Mouse (Mus musculus): Measurements from ENCODE around the gene Lrig1. TPM values are rescaled to one million over a fixed set of nuclear protein-coding genes. Genes with fewer than 3 reads are reported as not detected.

Lrig1 gene
- polyA plus RNA-seq, 1 experiment from 2014 or later = 11.8 TPM

- 0 out of 2 replicates have a peak overlapping the region, but pooled peaks have one; percentile 1 for H3K4me3 ChIP-seq (ENCODE audit: low read length)
- peak overlapping the region; percentile 27; the same call in 1 of the 2 replicates for H3K9ac ChIP-seq (ENCODE audit: low read depth, low read length)
- no peaks in the 10 kb centered on the region for H3K9me3 ChIP-seq (ENCODE audit: control insufficient read depth, low read length)
- H3K36me3 ChIP-seq (ENCODE audit: control insufficient read depth, insufficient read depth, low read length) = no peaks in the 10 kb centered on the region
- WGBS = 28% methylated on average over 15 of the region's 15 CpGs
- H3K27ac ChIP-seq (ENCODE audit: low read length) = peak overlapping the region; percentile 14
- no peak for ATAC-seq
- H3K27me3 ChIP-seq (replicated peaks; ENCODE audit: control insufficient read depth, insufficient read depth, low read length) = no peaks in the 10 kb centered on the region
- peak overlapping the region; percentile 25; the same call in 1 of the 2 replicates for H3K4me2 ChIP-seq (ENCODE audit: low read depth, low read length)
- H3K4me1 ChIP-seq (ENCODE audit: control insufficient read depth, insufficient read depth, low read length) = peaks cover 78% of the 10 kb centered on the region
These were observed 18.3 kb downstream of the Lrig1 start for GRCm38 (mm10) chr6:94681446-94682269.

DNA sequence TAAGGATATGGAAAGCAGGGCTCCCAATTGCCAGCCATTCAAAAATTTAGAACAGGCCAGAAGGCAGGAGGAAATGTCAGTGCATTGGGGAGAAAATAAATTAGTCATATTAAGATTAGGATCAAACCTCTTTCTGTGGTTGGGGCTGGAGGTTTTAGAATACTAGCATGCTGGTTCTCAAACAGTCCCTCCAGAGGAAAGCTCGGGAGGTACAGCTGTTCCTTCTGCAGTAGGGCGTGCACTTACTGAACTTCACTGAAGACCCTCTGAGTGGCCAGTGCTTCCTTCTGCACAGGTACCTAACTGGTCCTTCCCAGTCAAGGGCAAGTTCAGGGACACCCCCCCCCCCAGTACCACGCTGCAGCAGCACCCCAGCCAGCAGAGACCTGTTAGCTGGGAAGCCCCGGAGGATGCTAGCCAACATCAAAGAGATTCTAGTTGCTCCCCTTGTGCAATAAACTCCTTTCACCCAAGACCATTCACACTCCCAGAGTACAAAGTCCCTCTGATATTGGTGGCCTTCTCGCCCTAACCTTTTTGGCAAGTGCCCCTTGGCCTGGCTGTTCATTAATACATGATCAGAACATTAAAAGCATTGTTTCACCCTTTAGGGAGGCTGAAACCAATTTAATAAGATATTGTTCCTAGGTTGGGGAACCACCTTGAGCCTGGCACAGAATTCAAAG lies 19.1 kb downstream of the Lrig1 start:
- H3K4me1 ChIP-seq (ENCODE audit: control insufficient read depth, insufficient read depth, low read length) = peaks cover 80% of the 10 kb centered on the region
- no peaks in the 10 kb centered on the region for H3K9me3 ChIP-seq (ENCODE audit: control insufficient read depth, low read length)
- H3K27me3 ChIP-seq (replicated peaks; ENCODE audit: control insufficient read depth, insufficient read depth, low read length) = no peaks in the 10 kb centered on the region
- H3K9ac ChIP-seq (ENCODE audit: low read depth, low read length) = no peak overlapping the region
- H3K4me2 ChIP-seq (ENCODE audit: low read depth, low read length) = no peak overlapping the region
- 42% methylated on average over 5 of the region's 5 CpGs for WGBS
- peak overlapping the region; percentile 14; the same call in 1 of the 2 replicates for H3K27ac ChIP-seq (ENCODE audit: low read length)
- no peaks in the 10 kb centered on the region for H3K36me3 ChIP-seq (ENCODE audit: control insufficient read depth, insufficient read depth, low read length)
- peak; percentile 19 for ATAC-seq
- H3K4me3 ChIP-seq (ENCODE audit: low read length) = no peak overlapping the region

- Histone ChIP-seq H3K4me2 (ENCODE audit: low read depth, low read length) (no peak overlapping the region), H3K4me1 (ENCODE audit: control insufficient read depth, insufficient read depth, low read length) (peaks cover 78% of the 10 kb centered on the region), H3K4me3 (ENCODE audit: low read length) (no peak overlapping the region), H3K27ac (ENCODE audit: low read length) (no peak overlapping the region), H3K9ac (ENCODE audit: low read depth, low read length) (no peak overlapping the region), H3K27me3 (replicated peaks; ENCODE audit: control insufficient read depth, insufficient read depth, low read length) (no peaks in the 10 kb centered on the region), H3K36me3 (ENCODE audit: control insufficient read depth, insufficient read depth, low read length) (no peaks in the 10 kb centered on the region), H3K9me3 (ENCODE audit: control insufficient read depth, low read length) (no peaks in the 10 kb centered on the region)
- WGBS = 83% methylated on average over 1 of the region's 1 CpGs
- no peak for ATAC-seq
These were observed 20.7 kb downstream of the Lrig1 start for GRCm38 (mm10) chr6:94679249-94679648.

GRCm38 (mm10) chr6:94678377-94679164 lies 21.4 kb downstream of the Lrig1 start:
- no peaks in the 10 kb centered on the region for H3K9me3 ChIP-seq (ENCODE audit: control insufficient read depth, low read length)
- 24% methylated on average over 6 of the region's 6 CpGs for WGBS
- H3K4me1 ChIP-seq (ENCODE audit: control insufficient read depth, insufficient read depth, low read length) = peaks cover 78% of the 10 kb centered on the region
- H3K27ac ChIP-seq (ENCODE audit: low read length) = peak overlapping the region; percentile 43
- no peak overlapping the region for H3K4me3 ChIP-seq (ENCODE audit: low read length)
- ATAC-seq = no peak
- H3K27me3 ChIP-seq (replicated peaks; ENCODE audit: control insufficient read depth, insufficient read depth, low read length) = no peaks in the 10 kb centered on the region
- no peaks in the 10 kb centered on the region for H3K36me3 ChIP-seq (ENCODE audit: control insufficient read depth, insufficient read depth, low read length)
- H3K9ac ChIP-seq (ENCODE audit: low read depth, low read length) = peak overlapping the region; percentile 41
- peak overlapping the region; percentile 17; the same call in 1 of the 2 replicates for H3K4me2 ChIP-seq (ENCODE audit: low read depth, low read length)

DNA sequence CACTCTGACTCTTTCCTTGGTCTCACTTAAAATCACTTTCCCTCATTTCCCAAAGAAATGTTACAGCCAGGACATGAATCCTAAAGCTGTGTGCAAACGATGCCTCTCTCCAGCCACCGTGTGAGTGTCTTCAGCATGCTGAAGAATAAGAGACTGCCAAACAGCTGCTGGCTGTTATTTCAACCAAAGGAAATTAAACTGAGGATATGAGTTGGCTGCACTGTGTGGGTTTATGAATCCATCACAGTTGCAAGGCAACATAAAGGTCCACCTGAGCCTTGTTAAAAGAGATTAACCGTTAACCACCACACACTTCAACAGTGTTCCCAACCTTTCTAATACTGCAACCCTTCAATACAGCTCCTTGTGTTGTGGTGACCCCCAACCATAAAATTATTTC lies 22.5 kb downstream of the Lrig1 start:
- ATAC-seq = no peak
- H3K36me3 ChIP-seq (ENCODE audit: control insufficient read depth, insufficient read depth, low read length) = no peaks in the 10 kb centered on the region
- H3K4me2 ChIP-seq (ENCODE audit: low read depth, low read length) = peak overlapping the region; percentile 36
- WGBS = 17% methylated on average over 3 of the region's 3 CpGs
- no peaks in the 10 kb centered on the region for H3K27me3 ChIP-seq (replicated peaks; ENCODE audit: control insufficient read depth, insufficient read depth, low read length)
- H3K4me1 ChIP-seq (ENCODE audit: control insufficient read depth, insufficient read depth, low read length) = peaks cover 78% of the 10 kb centered on the region
- no peak overlapping the region for H3K9ac ChIP-seq (ENCODE audit: low read depth, low read length)
- no peaks in the 10 kb centered on the region for H3K9me3 ChIP-seq (ENCODE audit: control insufficient read depth, low read length)
- H3K4me3 ChIP-seq (ENCODE audit: low read length) = no peak overlapping the region
- H3K27ac ChIP-seq (ENCODE audit: low read length) = peak overlapping the region; percentile 38

- no peak overlapping the region for H3K9ac ChIP-seq (ENCODE audit: low read depth, low read length)
These were observed 23.1 kb downstream of the Lrig1 start for GRCm38 (mm10) chr6:94676840-94677239.

DNA sequence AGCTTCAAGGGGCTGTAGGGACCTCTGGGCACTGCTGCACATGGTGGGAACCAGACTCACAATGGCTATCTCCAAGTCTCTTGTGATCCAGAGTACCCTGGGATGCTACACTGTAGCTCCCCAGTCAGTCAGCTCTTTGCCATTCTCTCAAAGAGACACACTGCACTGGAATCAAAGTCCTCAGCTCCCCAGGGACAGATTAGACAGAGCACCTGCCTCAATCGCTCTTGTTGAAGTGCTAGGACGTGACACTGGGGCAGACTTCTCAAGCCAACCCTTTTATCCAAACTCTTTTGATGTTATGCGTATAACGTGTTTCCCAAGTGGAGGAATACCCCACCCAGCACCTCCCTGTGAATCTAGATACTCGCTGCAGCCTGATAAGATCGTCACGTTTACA lies 23.7 kb downstream of the Lrig1 start:
- Histone ChIP-seq H3K27me3 (replicated peaks; ENCODE audit: control insufficient read depth, insufficient read depth, low read length) (no peaks in the 10 kb centered on the region), H3K4me1 (ENCODE audit: control insufficient read depth, insufficient read depth, low read length) (peaks cover 72% of the 10 kb centered on the region), H3K36me3 (ENCODE audit: control insufficient read depth, insufficient read depth, low read length) (no peaks in the 10 kb centered on the region), H3K9ac (ENCODE audit: low read depth, low read length) (no peak overlapping the region), H3K4me2 (ENCODE audit: low read depth, low read length) (peak overlapping the region; percentile 36), H3K4me3 (ENCODE audit: low read length) (peak overlapping the region; percentile 11; the same call in 1 of the 2 replicates), H3K27ac (ENCODE audit: low read length) (peak overlapping the region; percentile 67), H3K9me3 (ENCODE audit: control insufficient read depth, low read length) (no peaks in the 10 kb centered on the region)
- peak; percentile 70 for ATAC-seq
- 40% methylated on average over 7 of the region's 7 CpGs for WGBS

More at GRCm38 (mm10) chr6:94676840-94677239, 23.1 kb downstream of the Lrig1 start:
- WGBS = 38% methylated on average over 3 of the region's 3 CpGs
- Histone ChIP-seq H3K36me3 (ENCODE audit: control insufficient read depth, insufficient read depth, low read length) (no peaks in the 10 kb centered on the region), H3K9me3 (ENCODE audit: control insufficient read depth, low read length) (no peaks in the 10 kb centered on the region), H3K27ac (ENCODE audit: low read length) (peak overlapping the region; percentile 67), H3K4me2 (ENCODE audit: low read depth, low read length) (peak overlapping the region; percentile 36), H3K27me3 (replicated peaks; ENCODE audit: control insufficient read depth, insufficient read depth, low read length) (no peaks in the 10 kb centered on the region), H3K4me1 (ENCODE audit: control insufficient read depth, insufficient read depth, low read length) (peaks cover 76% of the 10 kb centered on the region), H3K4me3 (ENCODE audit: low read length) (peak overlapping the region; percentile 11; the same call in 1 of the 2 replicates)
- ATAC-seq = peak; percentile 68

- H3K4me2 ChIP-seq (ENCODE audit: low read depth, low read length) = no peak overlapping the region
- H3K9me3 ChIP-seq (ENCODE audit: control insufficient read depth, low read length) = no peaks in the 10 kb centered on the region
- H3K4me1 ChIP-seq (ENCODE audit: control insufficient read depth, insufficient read depth, low read length) = peaks cover 74% of the 10 kb centered on the region
- H3K27me3 ChIP-seq (replicated peaks; ENCODE audit: control insufficient read depth, insufficient read depth, low read length) = no peaks in the 10 kb centered on the region
- no peak overlapping the region for H3K27ac ChIP-seq (ENCODE audit: low read length)
- 68% methylated on average over 2 of the region's 2 CpGs for WGBS
- no peak for ATAC-seq
- H3K9ac ChIP-seq (ENCODE audit: low read depth, low read length) = no peak overlapping the region
- H3K4me3 ChIP-seq (ENCODE audit: low read length) = no peak overlapping the region
- no peaks in the 10 kb centered on the region for H3K36me3 ChIP-seq (ENCODE audit: control insufficient read depth, insufficient read depth, low read length)
These were observed 27.5 kb downstream of the Lrig1 start for GRCm38 (mm10) chr6:94672426-94672825.

DNA sequence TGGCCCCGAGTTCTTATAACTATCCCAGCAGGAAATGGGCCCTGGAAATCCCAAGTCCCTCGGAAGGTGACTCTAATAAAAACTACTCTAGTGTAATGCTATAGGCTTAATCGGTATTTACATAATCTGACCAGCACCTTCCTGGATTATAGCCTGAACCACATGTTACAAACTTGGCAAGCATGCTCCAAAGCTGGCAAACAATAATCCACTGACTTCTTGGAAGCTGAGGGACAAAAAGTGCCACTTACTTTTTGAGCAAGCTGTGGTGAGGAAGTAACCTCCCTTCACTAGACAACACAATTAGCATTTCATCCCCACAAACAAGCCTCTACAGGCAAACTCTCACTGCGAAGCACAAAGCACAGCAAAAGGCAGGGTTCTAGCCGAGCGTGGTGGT lies 30.6 kb downstream of the Lrig1 start:
- peak overlapping the region; percentile 15; the same call in 1 of the 2 replicates for H3K27ac ChIP-seq (ENCODE audit: low read length)
- no peaks in the 10 kb centered on the region for H3K9me3 ChIP-seq (ENCODE audit: control insufficient read depth, low read length)
- H3K27me3 ChIP-seq (replicated peaks; ENCODE audit: control insufficient read depth, insufficient read depth, low read length) = no peaks in the 10 kb centered on the region
- H3K4me3 ChIP-seq (ENCODE audit: low read length) = no peak overlapping the region
- H3K36me3 ChIP-seq (ENCODE audit: control insufficient read depth, insufficient read depth, low read length) = no peaks in the 10 kb centered on the region
- H3K4me2 ChIP-seq (ENCODE audit: low read depth, low read length) = no peak overlapping the region
- no peak overlapping the region for H3K9ac ChIP-seq (ENCODE audit: low read depth, low read length)
- peaks cover 63% of the 10 kb centered on the region for H3K4me1 ChIP-seq (ENCODE audit: control insufficient read depth, insufficient read depth, low read length)
- ATAC-seq = 0 out of 2 replicates have a peak, but pooled peaks have one; percentile 6
- 65% methylated on average over 6 of the region's 6 CpGs for WGBS
